Mouse (Mus musculus) midbrain, embryonic 12.5 days (tissue): Measurements from ENCODE around the gene Fkbp15. TPM values are rescaled to one million over a fixed set of nuclear protein-coding genes. Genes with fewer than 3 reads are reported as not detected.
"Not testable (repeated sequence)": the region's sequence is repeated elsewhere in the genome, so short reads cannot be mapped to it uniquely, and the experiment has no call there.

ENCODE experiments used
- ATAC-seq: fragments of 200-750 bp; cut with Nextera tagmentation; 2 replicates; pipeline ENCODE4 v1.8.0; 2017; ENCODE audit warnings: low read depth, moderate TSS enrichment, moderate library complexity; ENCODE audit not compliant: low FRiP score
- H3K27ac ChIP-seq: fragments of 300-500 bp; sonication (generic); replicated peaks from 2 replicates; pipeline ENCODE4 v1.5.1; 2016; ENCODE audit warnings: mild to moderate bottlenecking
- H3K27me3 ChIP-seq: fragments of 300-500 bp; sonication (generic); 2 replicates; pipeline ENCODE4 v1.6.1; 2016; ENCODE audit warnings: mild to moderate bottlenecking
- H3K36me3 ChIP-seq: fragments of 300-500 bp; sonication (generic); 2 replicates; pipeline ENCODE4 v1.6.1; 2016
- H3K4me1 ChIP-seq: fragments of 300-500 bp; sonication (generic); 2 replicates; pipeline ENCODE4 v1.6.1; 2016
- H3K4me2 ChIP-seq: fragments of 300-500 bp; sonication (generic); replicated peaks from 2 replicates; pipeline ENCODE4 v1.6.1; 2016; ENCODE audit warnings: mild to moderate bottlenecking, moderate library complexity
- H3K4me3 ChIP-seq: fragments of 300-500 bp; sonication (generic); 2 replicates; pipeline ENCODE4 v1.5.1; 2016; ENCODE audit warnings: mild to moderate bottlenecking
- H3K9ac ChIP-seq: fragments of 300-500 bp; sonication (generic); replicated peaks from 2 replicates; pipeline ENCODE4 v1.6.1; 2016; ENCODE audit warnings: mild to moderate bottlenecking, moderate library complexity
- H3K9me3 ChIP-seq: fragments of 300-500 bp; sonication (generic); 2 replicates; pipeline ENCODE4 v1.6.1; 2016; ENCODE audit warnings: mild to moderate bottlenecking
- WGBS: fragments of 180-500 bp; shearing (Covaris S2); methylation state at CpG from one replicate; pipeline ENCODE4 v1.1.7; 2016; 5-methylcytosine and 5-hydroxymethylcytosine counted together
- polyA plus RNA-seq: library from polyadenylated mRNA; unstranded; fragments of >200 nt; fragmentation: Nextera tagmentation; extraction: Ambion mirVana; gene quantifications from 2 replicates; pipeline ENCODE4 v1.2.1, GENCODE M21; 2016

Gene Fkbp15
- polyA plus RNA-seq, 1 experiment from 2014 or later: 27.5 TPM

DNA sequence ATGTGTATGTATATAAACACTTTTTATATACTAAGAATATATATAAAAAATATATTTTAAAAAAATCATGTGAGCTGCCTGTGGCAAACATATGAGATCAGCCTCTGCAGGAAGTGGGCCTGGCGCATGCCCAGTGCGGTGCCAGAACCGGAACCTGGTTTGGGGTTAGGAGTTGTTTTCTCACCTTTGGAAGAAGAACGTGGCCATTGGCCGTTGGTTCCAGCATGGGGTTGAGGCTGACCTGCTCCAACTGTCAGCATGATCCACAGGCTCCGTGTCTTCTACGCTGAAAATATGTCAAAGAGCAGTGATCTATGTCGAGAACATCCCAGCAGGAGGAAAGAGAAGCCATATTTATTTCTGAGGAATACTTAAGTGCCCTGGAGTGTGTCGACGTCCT lies 86.4 kb downstream of the Fkbp15 start:
- no peaks in the 10 kb centered on the region for H3K36me3 ChIP-seq
- no peaks in the 10 kb centered on the region for H3K27me3 ChIP-seq
- no peak overlapping the region for H3K27ac ChIP-seq
- H3K4me1 ChIP-seq: peaks cover 9% of the 10 kb centered on the region; the same call in 1 of the 2 replicates
- no peaks in the 10 kb centered on the region for H3K9me3 ChIP-seq
- 93% methylated on average over 10 of the region's 10 CpGs for WGBS
- H3K9ac ChIP-seq: no peak overlapping the region
- no peak for ATAC-seq
- H3K4me2 ChIP-seq: no peak overlapping the region
- no peak overlapping the region for H3K4me3 ChIP-seq

DNA sequence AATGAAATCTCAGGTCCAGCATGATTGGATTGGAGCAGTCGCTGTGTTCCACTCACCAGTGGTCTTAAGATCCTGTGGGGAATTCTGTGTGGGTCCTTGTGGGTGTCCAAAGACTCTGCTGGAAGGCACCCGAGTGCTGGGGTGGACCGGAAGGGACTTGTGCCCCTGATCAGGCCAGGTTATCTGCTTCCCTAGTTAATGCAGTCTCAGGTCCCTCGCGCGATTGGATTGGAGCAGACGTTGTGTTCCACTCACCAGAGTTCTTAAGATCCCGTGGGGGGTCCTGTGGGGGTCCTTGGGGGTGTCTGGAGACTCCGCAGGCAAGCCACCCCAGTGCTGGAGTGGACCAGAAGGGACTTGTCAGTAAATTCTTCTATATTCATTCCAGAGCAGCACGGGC lies 87.7 kb downstream of the Fkbp15 start:
- no peaks in the 10 kb centered on the region for H3K9me3 ChIP-seq
- WGBS: 91% methylated on average over 10 of the region's 10 CpGs

DNA sequence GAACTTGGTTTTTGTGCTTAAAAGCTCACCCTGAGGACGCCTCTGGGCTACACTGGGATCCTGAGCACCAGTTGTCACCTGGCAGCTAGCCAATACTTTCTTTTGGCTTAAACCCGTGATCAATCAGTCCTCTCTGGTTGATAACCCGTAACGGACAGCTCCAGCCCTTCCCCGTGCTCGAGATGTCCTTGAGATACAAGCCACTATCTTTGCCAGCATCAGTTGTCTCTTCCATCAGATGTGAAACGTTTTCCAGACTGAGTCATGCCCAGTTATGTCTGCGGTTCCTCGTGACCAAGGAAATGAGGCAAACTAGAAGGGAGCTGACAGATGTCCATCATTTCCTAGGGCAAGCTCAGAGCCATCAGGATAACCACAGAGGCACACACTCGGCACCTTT lies 93.2 kb downstream of the Fkbp15 start:
- H3K9ac ChIP-seq: no peak overlapping the region
- no peak overlapping the region for H3K4me3 ChIP-seq
- no peak for ATAC-seq
- H3K4me1 ChIP-seq: 0 out of 2 replicates have a peak, but pooled peaks cover 4% of the 10 kb centered on the region
- WGBS: 85% methylated on average over 10 of the region's 10 CpGs
- no peaks in the 10 kb centered on the region for H3K27me3 ChIP-seq
- H3K36me3 ChIP-seq: no peaks in the 10 kb centered on the region
- no peak overlapping the region for H3K27ac ChIP-seq
- no peak overlapping the region for H3K4me2 ChIP-seq
- H3K9me3 ChIP-seq: no peaks in the 10 kb centered on the region

More for the DNA sequence above, 87.7 kb downstream of the Fkbp15 start:
- peaks cover 9% of the 10 kb centered on the region; the same call in 1 of the 2 replicates for H3K4me1 ChIP-seq
- H3K9ac ChIP-seq: no peak overlapping the region
- H3K27me3 ChIP-seq: no peaks in the 10 kb centered on the region
- H3K4me3 ChIP-seq: no peak overlapping the region
- no peak overlapping the region for H3K27ac ChIP-seq
- H3K36me3 ChIP-seq: no peaks in the 10 kb centered on the region
- no peak for ATAC-seq
- H3K4me2 ChIP-seq: no peak overlapping the region

DNA sequence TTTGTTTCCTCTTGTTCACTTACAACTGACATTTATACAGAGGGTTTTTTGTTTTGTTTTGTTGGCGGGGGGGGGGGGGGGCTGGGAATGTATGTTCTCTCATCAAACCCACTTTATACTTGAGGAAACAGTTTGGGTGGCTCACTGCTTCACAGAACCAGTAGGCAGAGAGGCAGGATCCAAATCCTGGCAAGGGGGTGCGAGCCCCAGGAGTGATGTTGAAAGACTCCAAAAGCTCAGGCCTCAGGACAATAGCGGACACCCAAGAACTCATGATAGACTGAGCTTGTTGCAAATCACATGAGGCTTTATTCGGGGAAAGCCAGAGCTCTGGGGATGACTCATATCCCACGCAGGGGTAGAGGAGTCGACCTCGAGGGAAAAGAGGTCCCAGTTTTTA lies 94.3 kb downstream of the Fkbp15 start:
- not testable (repeated sequence) for H3K9ac ChIP-seq, H3K4me1 ChIP-seq, ATAC-seq, H3K27ac ChIP-seq, H3K4me2 ChIP-seq, H3K4me3 ChIP-seq, H3K36me3 ChIP-seq, H3K27me3 ChIP-seq, H3K9me3 ChIP-seq
- WGBS: 81% methylated on average over 7 of the region's 7 CpGs

DNA sequence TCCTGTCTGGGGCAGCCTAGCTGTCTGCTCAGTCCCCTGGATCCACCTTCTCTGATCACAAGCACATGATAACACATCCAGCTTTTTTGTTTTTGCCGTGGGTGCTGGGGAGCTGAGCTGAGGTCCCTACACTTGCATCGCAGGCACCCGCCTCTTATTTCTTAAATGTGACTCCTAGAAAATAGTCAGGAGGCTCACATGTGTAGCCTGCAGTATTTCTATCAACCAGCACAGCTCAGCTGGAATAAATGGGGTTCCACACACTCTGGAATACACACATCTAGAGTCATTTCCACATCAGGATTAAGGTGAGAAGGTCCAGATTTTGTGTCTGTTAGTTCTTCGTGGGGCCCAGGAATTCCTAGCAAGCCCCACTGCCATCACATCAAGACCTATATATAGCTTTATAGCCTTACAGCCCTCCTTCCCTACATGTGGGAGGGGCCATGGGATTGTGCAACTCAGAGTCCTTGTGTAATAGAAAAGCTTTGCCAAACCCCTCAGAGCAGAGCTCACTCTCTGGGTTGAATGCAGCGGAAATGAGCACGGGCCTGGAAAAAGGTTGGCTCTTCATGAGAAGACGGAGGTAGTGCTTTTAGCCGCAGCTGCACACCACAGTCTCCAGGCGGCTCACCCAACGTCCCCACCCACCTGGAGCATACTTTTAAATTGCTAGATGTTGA lies 95.1 kb downstream of the Fkbp15 start:
- Histone ChIP-seq H3K4me3 (no peak overlapping the region), H3K4me2 (no peak overlapping the region), H3K9me3 (no peaks in the 10 kb centered on the region), H3K27ac (no peak overlapping the region), H3K36me3 (no peaks in the 10 kb centered on the region), H3K4me1 (0 out of 2 replicates have a peak, but pooled peaks cover 4% of the 10 kb centered on the region), H3K27me3 (no peaks in the 10 kb centered on the region), H3K9ac (no peak overlapping the region)
- ATAC-seq: no peak
- 89% methylated on average over 10 of the region's 10 CpGs for WGBS

DNA sequence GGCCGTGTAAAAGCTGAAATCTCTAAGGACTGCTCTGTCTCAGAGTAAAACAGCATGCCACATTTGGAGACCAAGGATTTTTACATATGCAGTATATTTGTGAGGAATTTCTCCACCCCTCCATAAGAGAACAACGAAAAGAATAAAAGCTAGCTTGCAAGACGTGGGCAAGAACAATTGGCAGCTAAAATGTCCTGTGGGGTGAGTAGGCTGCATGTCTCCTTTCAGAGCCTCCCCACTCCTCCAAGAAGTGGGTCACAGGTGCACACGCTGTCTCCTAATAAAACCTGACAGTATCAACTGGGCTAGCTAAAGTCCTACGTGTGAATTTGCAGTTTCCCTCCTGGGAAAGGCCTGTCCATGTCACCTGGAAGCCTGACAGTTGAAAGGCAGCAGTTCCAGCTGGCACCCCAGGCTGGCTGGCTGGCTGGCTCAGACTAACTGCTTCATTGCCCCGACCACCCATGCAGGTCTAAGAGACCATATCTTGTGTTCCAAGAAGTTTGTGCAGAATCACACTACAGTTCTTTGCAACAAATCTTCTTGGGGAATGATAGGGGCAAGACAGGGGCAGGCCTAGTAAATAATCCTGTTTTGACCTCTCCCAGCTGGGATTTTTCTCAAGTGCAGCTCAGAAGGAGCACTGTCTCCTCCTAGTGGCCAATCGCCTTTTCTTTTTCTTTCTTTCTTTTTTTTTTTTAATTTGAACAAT lies 97.1 kb downstream of the Fkbp15 start:
- H3K4me3 ChIP-seq: no peak overlapping the region
- H3K4me2 ChIP-seq: no peak overlapping the region
- 41% methylated on average over 7 of the region's 7 CpGs for WGBS
- no peaks in the 10 kb centered on the region for H3K36me3 ChIP-seq
- no peak overlapping the region for H3K9ac ChIP-seq
- no peak for ATAC-seq
- H3K9me3 ChIP-seq: no peaks in the 10 kb centered on the region
- H3K27ac ChIP-seq: no peak overlapping the region
- no peaks in the 10 kb centered on the region for H3K27me3 ChIP-seq
- 0 out of 2 replicates have a peak, but pooled peaks cover 4% of the 10 kb centered on the region for H3K4me1 ChIP-seq

DNA sequence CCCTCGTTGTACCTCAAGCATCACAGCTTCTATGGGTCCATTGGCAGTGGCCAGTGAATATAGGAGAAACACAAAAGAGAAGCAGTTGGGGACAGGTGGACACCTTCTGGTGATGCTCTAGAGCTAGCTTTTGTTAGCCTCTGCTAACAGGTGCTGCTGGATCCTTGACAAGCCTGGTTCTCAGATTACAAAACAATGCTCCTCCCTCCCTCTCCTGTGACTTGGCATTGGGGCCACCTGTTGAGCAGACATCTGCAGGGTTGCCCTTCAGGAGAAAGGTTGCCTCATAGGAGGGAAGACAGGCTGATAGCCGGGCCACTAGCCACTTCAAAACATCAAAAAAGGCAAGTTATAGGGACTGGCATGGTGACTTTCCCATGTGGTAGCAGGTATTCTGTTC lies 98.1 kb downstream of the Fkbp15 start, which contains the start of gene Slc31a2:
Gene Slc31a2 (plus strand): TSS at position 287 of the 400 bp plus-strand sequence.
- Histone ChIP-seq H3K4me3 (no peak within 1 kb of the TSS), H3K9me3 (no peaks in the 10 kb centered on the region), H3K4me2 (no peak within 1 kb of the TSS), H3K4me1 (0 out of 2 replicates have a peak, but pooled peaks cover 4% of the 10 kb centered on the region), H3K36me3 (no peaks in the 10 kb centered on the region), H3K9ac (no peak within 1 kb of the TSS), H3K27me3 (no peaks in the 10 kb centered on the region), H3K27ac (no peak within 1 kb of the TSS)
- 59% methylated on average over 2 of the region's 2 CpGs for WGBS
- ATAC-seq: no peak

DNA sequence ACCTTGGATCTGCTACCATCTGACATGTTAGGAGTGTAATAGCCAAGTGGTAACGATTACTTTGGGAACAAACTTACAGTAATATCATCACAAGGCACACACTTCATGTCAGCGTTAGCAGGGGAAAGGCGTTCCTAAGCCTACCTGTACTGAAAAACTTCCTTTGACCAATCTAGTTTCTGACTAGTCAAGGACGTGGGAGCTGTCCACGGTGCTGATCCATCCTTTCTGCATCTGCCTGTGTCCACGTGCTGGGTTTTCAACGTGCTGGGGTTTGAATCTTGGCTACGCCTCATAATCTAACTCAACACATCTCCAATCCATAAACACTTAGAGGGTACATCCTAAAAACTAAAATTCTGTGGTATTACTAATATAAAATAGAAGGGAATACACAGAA lies 103.4 kb downstream of the Fkbp15 start:
- no peak for ATAC-seq
- Histone ChIP-seq H3K4me1 (no peaks in the 10 kb centered on the region), H3K9ac (no peak overlapping the region)

DNA sequence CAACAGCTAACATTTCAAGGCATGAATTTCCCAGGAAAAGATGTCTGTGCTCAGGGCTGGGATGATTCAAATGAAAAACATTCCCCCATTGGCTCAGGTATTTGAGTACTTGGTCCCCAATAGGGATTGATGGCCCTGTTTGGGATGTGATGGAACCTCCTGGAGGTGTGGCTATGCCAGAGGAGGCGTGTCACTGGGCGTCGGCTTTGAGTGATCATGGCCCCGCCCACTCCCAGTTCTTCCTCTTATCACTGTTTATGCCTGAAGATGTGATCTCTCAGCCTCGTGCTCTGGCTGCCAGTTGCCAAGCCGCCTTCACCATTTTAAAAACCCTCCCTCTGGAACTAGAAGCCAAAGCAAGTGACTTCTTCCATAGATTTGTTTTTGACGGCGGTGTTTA lies 105.8 kb downstream of the Fkbp15 start:
- Histone ChIP-seq H3K4me2 (no peak overlapping the region), H3K27ac (no peak overlapping the region), H3K36me3 (no peaks in the 10 kb centered on the region), H3K9me3 (no peaks in the 10 kb centered on the region), H3K4me1 (0 out of 2 replicates have a peak, but pooled peaks cover 4% of the 10 kb centered on the region), H3K9ac (no peak overlapping the region), H3K27me3 (no peaks in the 10 kb centered on the region), H3K4me3 (no peak overlapping the region)
- ATAC-seq: no peak
- WGBS: 75% methylated on average over 8 of the region's 8 CpGs

More for the DNA sequence above, 103.4 kb downstream of the Fkbp15 start:
- Histone ChIP-seq H3K36me3 (no peaks in the 10 kb centered on the region), H3K27me3 (no peaks in the 10 kb centered on the region), H3K4me3 (no peak overlapping the region), H3K4me2 (no peak overlapping the region), H3K27ac (no peak overlapping the region), H3K9me3 (no peaks in the 10 kb centered on the region)
- WGBS: 36% methylated on average over 8 of the region's 8 CpGs

DNA sequence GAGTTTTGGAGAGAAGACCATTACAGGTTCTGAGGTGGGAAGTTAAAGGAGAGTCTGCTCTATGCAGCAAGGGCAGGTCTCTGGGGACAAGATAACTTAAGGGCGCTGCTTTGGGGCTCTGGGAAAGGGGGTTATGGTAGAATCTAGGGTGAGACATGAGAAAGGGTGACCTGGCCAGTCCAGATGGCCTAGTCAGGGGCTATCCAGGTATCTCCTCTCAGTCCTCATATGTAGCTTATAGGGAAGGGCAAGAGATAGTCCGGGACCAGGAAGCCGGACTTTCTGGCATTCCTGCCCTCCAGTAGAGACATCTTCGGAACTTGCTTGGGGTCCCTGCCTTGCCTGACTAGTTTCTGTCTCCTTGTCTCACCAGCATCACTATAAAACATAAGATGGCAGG lies 108.6 kb downstream of the Fkbp15 start:
- no peak overlapping the region for H3K4me3 ChIP-seq
- H3K27ac ChIP-seq: no peak overlapping the region
- H3K4me2 ChIP-seq: no peak overlapping the region
- 0 out of 2 replicates have a peak, but pooled peaks cover 4% of the 10 kb centered on the region for H3K4me1 ChIP-seq
- H3K9ac ChIP-seq: no peak overlapping the region
- H3K27me3 ChIP-seq: no peaks in the 10 kb centered on the region
- H3K36me3 ChIP-seq: no peaks in the 10 kb centered on the region
- no peaks in the 10 kb centered on the region for H3K9me3 ChIP-seq
- ATAC-seq: no peak
- WGBS: 86% methylated on average over 4 of the region's 4 CpGs

DNA sequence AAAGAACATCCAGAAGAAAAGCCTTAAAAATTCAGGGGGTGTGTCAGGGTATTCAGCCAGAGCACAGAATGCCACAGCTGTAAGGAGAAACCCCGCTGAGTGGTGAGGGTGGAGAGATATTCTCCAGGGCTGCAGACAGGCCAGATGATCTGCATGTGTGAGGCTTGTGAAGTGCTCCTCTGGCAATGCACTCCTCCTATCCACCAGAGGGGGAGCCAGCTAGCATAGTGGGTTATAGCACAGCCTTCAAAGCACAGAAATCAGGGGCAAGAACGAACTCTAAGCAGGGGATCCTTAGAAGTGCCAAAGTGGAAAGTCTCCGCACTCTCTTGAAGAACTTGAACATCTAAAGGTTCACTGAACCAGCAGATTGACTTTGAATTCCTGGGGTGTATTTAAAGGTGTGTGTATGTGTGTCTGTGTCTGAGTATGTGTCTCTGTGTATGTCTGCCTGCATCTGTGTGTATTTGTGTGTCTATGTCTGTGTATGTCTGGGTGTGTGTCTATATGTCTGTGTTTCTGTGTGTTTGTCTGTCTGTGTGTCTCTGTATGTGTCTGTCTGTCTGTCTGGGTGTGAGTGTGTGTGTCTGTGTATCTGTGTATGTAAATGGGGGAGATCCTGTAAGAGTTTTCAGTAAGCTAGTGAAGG lies 109.3 kb downstream of the Fkbp15 start:
- Histone ChIP-seq H3K4me3 (no peak overlapping the region), H3K9ac (no peak overlapping the region), H3K9me3 (no peaks in the 10 kb centered on the region), H3K4me2 (no peak overlapping the region), H3K4me1 (0 out of 2 replicates have a peak, but pooled peaks cover 4% of the 10 kb centered on the region), H3K27me3 (no peaks in the 10 kb centered on the region), H3K27ac (no peak overlapping the region), H3K36me3 (no peaks in the 10 kb centered on the region)
- peak; percentile 80 for ATAC-seq
- 38% methylated on average over 3 of the region's 3 CpGs for WGBS
